Mouse (Mus musculus) CH12.LX (cell line): ENCODE measurements around the gene Ncoa3. TPM values are rescaled to one million over a fixed set of nuclear protein-coding genes. Genes with fewer than 3 reads are reported as not detected.
A peak's percentile ranks its signal among the peaks of the same experiment; 100 is the strongest.

Experiments used
- DNase-seq: peaks from one replicate; pipeline ENCODE4 v3.0.0-alpha.2; 2013; ENCODE audit errors: extremely low read depth
- H3K27ac ChIP-seq: 2 replicates; pipeline ENCODE4 v1.5.1; 2012; ENCODE audit warnings: low read depth, mild to moderate bottlenecking, control low read depth, moderate library complexity; ENCODE audit not compliant: insufficient read depth
- H3K27me3 ChIP-seq: replicated peaks from 2 replicates; pipeline ENCODE3; 2012; ENCODE audit warnings: inconsistent platforms
- H3K36me3 ChIP-seq, 2 experiments: replicated peaks in 1 of 2; 2 replicates each; pipeline versions ENCODE3 to v1.6.1; 2012; ENCODE audit warnings: inconsistent platforms in 1 of 2, low read length in 1 of 2, mild to moderate bottlenecking in 1 of 2, mixed read lengths in 1 of 2, moderate library complexity in 1 of 2; ENCODE audit not compliant: control insufficient read depth in 1 of 2, insufficient read depth in 1 of 2
- H3K4me1 ChIP-seq, 2 experiments: 2 replicates each; pipeline ENCODE4 v1.6.1; 2012; ENCODE audit warnings: inconsistent platforms in 1 of 2, moderate library complexity in 1 of 2; ENCODE audit not compliant: insufficient read depth in 2 of 2, control insufficient read depth in 1 of 2
- H3K4me2 ChIP-seq: 2 replicates; pipeline ENCODE4 v1.6.1; 2012; ENCODE audit warnings: low read depth, mild to moderate bottlenecking, control low read depth; ENCODE audit not compliant: poor library complexity, insufficient read depth, severe bottlenecking
- H3K4me3 ChIP-seq, 3 experiments: fragments of 150-350 bp in 1 of 3; sonication (generic) in 1 of 3; replicated peaks in 1 of 3; 2 replicates each; pipeline versions ENCODE3 to v1.5.1; 2011 to 2012; ENCODE audit warnings: low read depth in 2 of 3, low read length in 2 of 3, mild to moderate bottlenecking in 2 of 3, moderate library complexity in 2 of 3, control low read depth in 1 of 3, improper control_type of control experiment in 1 of 3, inconsistent platforms in 1 of 3, mixed read lengths in 1 of 3; ENCODE audit not compliant: poor library complexity in 1 of 3
- H3K79me2 ChIP-seq: replicated peaks from 2 replicates; pipeline ENCODE4 v1.6.1; 2012; ENCODE audit warnings: mild to moderate bottlenecking, moderate library complexity; ENCODE audit not compliant: control insufficient read depth, poor library complexity, insufficient read depth, severe bottlenecking; ENCODE audit errors: extremely low read depth
- H3K9ac ChIP-seq: 2 replicates; pipeline ENCODE4 v1.6.1; 2012; ENCODE audit warnings: low read depth, mild to moderate bottlenecking, control low read depth, moderate library complexity; ENCODE audit not compliant: insufficient read depth
- H3K9me3 ChIP-seq: replicated peaks from 2 replicates; pipeline ENCODE3; 2012; ENCODE audit warnings: low read length, inconsistent platforms, mixed read lengths
- CTCF ChIP-seq, 2 experiments: IDR thresholded peaks in 1 of 2; conservative IDR thresholded peaks in 1 of 2; 2 replicates each; pipeline ENCODE4 v1.5.1; 2011 to 2012; ENCODE audit warnings: low read depth in 2 of 2, low read length in 2 of 2, improper control_type of control experiment in 1 of 2, inconsistent platforms in 1 of 2, mild to moderate bottlenecking in 1 of 2, moderate library complexity in 1 of 2
- EP300 ChIP-seq: IDR thresholded peaks from 2 replicates; pipeline ENCODE4 v1.6.1; 2011; ENCODE audit warnings: low read length, improper control_type of control experiment
- JUN ChIP-seq: IDR thresholded peaks from 2 replicates; pipeline ENCODE4 v1.6.1; 2011; ENCODE audit warnings: low read depth, mild to moderate bottlenecking, low read length, improper control_type of control experiment, moderate library complexity; ENCODE audit not compliant: insufficient read depth
- JUND ChIP-seq: conservative IDR thresholded peaks from 2 replicates; pipeline ENCODE4 v1.6.1; 2011; ENCODE audit warnings: low read depth, low read length, improper control_type of control experiment
- KAT2A ChIP-seq: IDR thresholded peaks from 2 replicates; pipeline ENCODE4 v1.6.1; 2012; ENCODE audit warnings: low read length, improper control_type of control experiment, inconsistent platforms; ENCODE audit not compliant: insufficient replicate concordance
- MAX ChIP-seq: IDR thresholded peaks from 2 replicates; pipeline ENCODE4 v1.6.1; 2011; ENCODE audit warnings: low read length, improper control_type of control experiment
- MAZ ChIP-seq: IDR thresholded peaks from 2 replicates; pipeline ENCODE4 v1.6.1; 2012; ENCODE audit warnings: low read depth, mild to moderate bottlenecking, inconsistent platforms, low read length, improper control_type of control experiment, moderate library complexity
- NRF1 ChIP-seq: IDR thresholded peaks from 2 replicates; pipeline ENCODE4 v1.6.1; 2014; ENCODE audit warnings: low read depth, mild to moderate bottlenecking, inconsistent platforms, low read length, improper control_type of control experiment, moderate library complexity
- RAD21 ChIP-seq: IDR thresholded peaks from 2 replicates; pipeline ENCODE4 v1.6.1; 2011; ENCODE audit warnings: low read depth, mild to moderate bottlenecking, low read length, improper control_type of control experiment, moderate library complexity
- SMC3 ChIP-seq: IDR thresholded peaks from 2 replicates; pipeline ENCODE4 v1.6.1; 2011; ENCODE audit warnings: low read depth, low read length, improper control_type of control experiment
- UBTF ChIP-seq: IDR thresholded peaks from 2 replicates; pipeline ENCODE4 v1.6.1; 2012; ENCODE audit warnings: low read depth, mild to moderate bottlenecking, inconsistent platforms, low read length, improper control_type of control experiment, moderate library complexity
- ZC3H11A ChIP-seq: IDR thresholded peaks from 2 replicates; pipeline ENCODE4 v1.6.1; 2012; ENCODE audit warnings: low read depth, mild to moderate bottlenecking, inconsistent platforms, low read length, improper control_type of control experiment
- dilution Hi-C: fragments of 300-500 bp; cut with MboI; formaldehyde crosslinking; loops from 2 replicates; pipeline ENCODE4 v1.14.3; 2020; ENCODE audit warnings: low sequenced_read_pairs; ENCODE audit not compliant: extremely low pct_unique_long_range_greater_than_20kb, extremely low pct_ligation_motif_present
- in situ Hi-C: fragments of 300-500 bp; cut with MboI; formaldehyde crosslinking; loops from 3 replicates; pipeline ENCODE4 v1.14.3; 2019; ENCODE audit warnings: low sequenced_read_pairs, low pct_ligation_motif_present, low pct_unique_long_range_greater_than_20kb, mixed read lengths
- polyA plus RNA-seq: library from polyadenylated mRNA; unstranded; fragments of >175 nt; gene quantifications from 2 replicates; pipeline ENCODE4 v1.2.1, GENCODE M21; 2012; ENCODE audit warnings: low read depth; ENCODE audit not compliant: insufficient read length
- total RNA-seq, 2 experiments: library from RNA; depleted of rRNA; stranded (reverse); fragments of 300-350 nt in 1 of 2; fragments of >200 nt in 1 of 2; gene quantifications; 2 replicates each; pipeline ENCODE4 v1.2.3; 2012 to 2014

The Ncoa3 gene
- total and polyA plus RNA-seq, 3 experiments, result 13.4 to 21.9 (median 17.1) TPM

- peaks cover 17% of the 10 kb centered on the region for H3K27me3 ChIP-seq
Measured at GRCm38 (mm10) chr2:166097443-166098291, 105.2 kb downstream of the Ncoa3 start.

GRCm38 (mm10) chr2:166098292-166098933 lies 106.0 kb downstream of the Ncoa3 start:
- Histone ChIP-seq H3K9ac (no peak overlapping the region), H3K79me2 (no peaks in the 10 kb centered on the region), H3K27me3 (peaks cover 17% of the 10 kb centered on the region), H3K4me2 (no peak overlapping the region), H3K4me1 (peaks cover 10 to 15% of the 10 kb centered on the region in 2 experiments), H3K4me3 (no peak overlapping the region), H3K9me3 (peaks cover 8% of the 10 kb centered on the region), H3K36me3 (no peaks in the 10 kb centered on the region), H3K27ac (no peak overlapping the region)
- dilution Hi-C loops (no loop called here), in situ Hi-C loops (loop anchor here (25.0 kb wide), 2 partner anchors 561 to 689 kb away; partner anchors contain the start of gene Trp53rkb)
- TF ChIP-seq ZC3H11A, result no peak
- TF ChIP-seq EP300, result no peak
- no peak for TF ChIP-seq JUND
- TF ChIP-seq CTCF (conservative IDR thresholded peaks at IDR 0.05 in 1 of 2, IDR thresholded peaks at IDR 0.05 in 1 of 2; ENCODE audit: low read depth in 2 of 2, low read length in 2 of 2), result no peak
- no peak for TF ChIP-seq RAD21
- no peak for TF ChIP-seq JUN
- no peak for TF ChIP-seq MAZ
- TF ChIP-seq MAX, result no peak
- no peak for TF ChIP-seq KAT2A
- TF ChIP-seq UBTF, result no peak
- no peak for DNase-seq

More at GRCm38 (mm10) chr2:166097443-166098291, 105.2 kb downstream of the Ncoa3 start:
- no peaks in the 10 kb centered on the region for H3K36me3 ChIP-seq
- TF ChIP-seq NRF1 (no peak), CTCF (conservative IDR thresholded peaks at IDR 0.05 in 1 of 2, IDR thresholded peaks at IDR 0.05 in 1 of 2; ENCODE audit: low read depth in 2 of 2, low read length in 2 of 2) (peak; percentile 23 to 71; a peak in 2 of 4 replicates), SMC3 (peak; percentile 76), MAX (0 out of 2 replicates have a peak, but pooled peaks have one; percentile 18), ZC3H11A (peak; percentile 33; the same call in 1 of the 2 replicates), RAD21 (peak; percentile 68)
- TF ChIP-seq, all 38 proteins: peak for 5
- H3K4me1 ChIP-seq, result peaks cover 8 to 9% of the 10 kb centered on the region in 2 experiments
- no peak overlapping the region for H3K27ac ChIP-seq
- DNase-seq, result peak; percentile 67
- H3K9me3 ChIP-seq, result peaks cover 10% of the 10 kb centered on the region
- dilution Hi-C loops, result no loop called here
- in situ Hi-C loops, result loop anchor here (25.0 kb wide), 2 partner anchors 560 to 690 kb away; partner anchors contain the start of gene Trp53rkb
- H3K4me3 ChIP-seq, result no peak overlapping the region
- no peaks in the 10 kb centered on the region for H3K79me2 ChIP-seq
- no peak overlapping the region for H3K4me2 ChIP-seq
- H3K9ac ChIP-seq, result no peak overlapping the region
